Mouse (Mus musculus) ES-Bruce4 (cell line): Measurements from ENCODE around the gene 2700097O09Rik.

ENCODE experiments used
- CTCF ChIP-seq: IDR thresholded peaks from one replicate; pipeline ENCODE4 v1.8.1; 2011; ENCODE audit warnings: low read depth, low read length
- POLR2A ChIP-seq: IDR thresholded peaks from one replicate; pipeline ENCODE4 v1.8.1; 2011; ENCODE audit warnings: low read length; ENCODE audit not compliant: insufficient read depth

DNA sequence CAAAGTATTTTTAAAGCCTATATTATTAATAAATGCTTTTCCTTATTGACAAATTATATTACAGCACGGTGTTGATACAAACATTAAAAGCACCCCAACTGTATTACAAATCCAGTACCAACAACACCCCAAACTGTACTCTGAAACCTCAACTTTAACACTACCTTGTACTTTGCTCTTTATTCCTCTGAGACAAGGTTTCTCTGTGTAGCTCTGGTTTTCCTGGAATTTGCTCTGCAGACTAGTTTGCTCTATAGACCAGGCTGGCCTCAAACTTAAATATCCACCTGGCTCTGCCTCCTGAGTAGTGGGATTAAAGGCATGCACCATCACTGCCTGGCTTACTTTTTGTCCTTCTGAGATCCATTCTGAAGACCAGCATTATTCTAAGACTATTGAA lies 17.8 kb downstream of the 2700097O09Rik start:
- TF ChIP-seq CTCF (no peak), POLR2A (no peak)
